Mouse (Mus musculus) hindbrain, embryonic 12.5 days (tissue): Measurements from ENCODE around the gene Fsd1l. TPM values are rescaled to one million over a fixed set of nuclear protein-coding genes. Genes with fewer than 3 reads are reported as not detected.

Source experiments
- ATAC-seq: fragments of 200-750 bp; cut with Nextera tagmentation; 2 replicates; pipeline ENCODE4 v1.8.0; 2017; ENCODE audit warnings: moderate TSS enrichment; ENCODE audit not compliant: low FRiP score
- H3K27ac ChIP-seq: fragments of 300-500 bp; sonication (generic); 2 replicates; pipeline ENCODE4 v1.5.1; 2016; ENCODE audit warnings: mild to moderate bottlenecking
- H3K27me3 ChIP-seq: fragments of 300-500 bp; sonication (generic); 2 replicates; pipeline ENCODE4 v1.6.1; 2016; ENCODE audit warnings: mild to moderate bottlenecking
- H3K36me3 ChIP-seq: fragments of 300-500 bp; sonication (generic); 2 replicates; pipeline ENCODE4 v1.6.1; 2016; ENCODE audit warnings: mild to moderate bottlenecking
- H3K4me1 ChIP-seq: fragments of 300-500 bp; sonication (generic); 2 replicates; pipeline ENCODE4 v1.6.1; 2016
- H3K4me2 ChIP-seq: fragments of 300-500 bp; sonication (generic); replicated peaks from 2 replicates; pipeline ENCODE4 v1.6.1; 2016; ENCODE audit warnings: mild to moderate bottlenecking
- H3K4me3 ChIP-seq: fragments of 300-500 bp; sonication (generic); 2 replicates; pipeline ENCODE4 v1.5.1; 2016; ENCODE audit warnings: mild to moderate bottlenecking
- H3K9ac ChIP-seq: fragments of 300-500 bp; sonication (generic); 2 replicates; pipeline ENCODE4 v1.6.1; 2016; ENCODE audit warnings: mild to moderate bottlenecking, moderate library complexity
- H3K9me3 ChIP-seq: fragments of 300-500 bp; sonication (generic); replicated peaks from 2 replicates; pipeline ENCODE4 v1.6.1; 2016; ENCODE audit warnings: mild to moderate bottlenecking
- WGBS: fragments of 180-500 bp; shearing (Covaris S2); methylation state at CpG from one replicate; pipeline ENCODE4 v1.1.7; 2016; 5-methylcytosine and 5-hydroxymethylcytosine counted together
- polyA plus RNA-seq: library from polyadenylated mRNA; unstranded; fragments of >200 nt; fragmentation: Nextera tagmentation; extraction: Ambion mirVana; gene quantifications from 2 replicates; pipeline ENCODE4 v1.2.1, GENCODE M21; 2016

Gene Fsd1l
- 29.9 and 34.0 TPM in 2 replicates for polyA plus RNA-seq

GRCm38 (mm10) chr4:53631316-53632010 lies at the start of gene Fsd1l:
TSS of gene Fsd1l (plus strand) at chr4:53631471.
- H3K4me3 ChIP-seq: peak within 1 kb of the TSS; percentile 88
- peaks cover 33% of the 10 kb centered on the region for H3K4me1 ChIP-seq
- H3K9me3 ChIP-seq: no peaks in the 10 kb centered on the region
- peak within 1 kb of the TSS; percentile 93 for H3K9ac ChIP-seq
- ATAC-seq: peak; percentile 90
- under 1% methylated on average over 70 of the region's 88 CpGs for WGBS
- H3K4me2 ChIP-seq: peak within 1 kb of the TSS; percentile 65
- no peaks in the 10 kb centered on the region for H3K27me3 ChIP-seq
- H3K36me3 ChIP-seq: no peaks in the 10 kb centered on the region
- peak within 1 kb of the TSS; percentile 93 for H3K27ac ChIP-seq

GRCm38 (mm10) chr4:53587676-53588075 lies 43.6 kb upstream of the Fsd1l start:
- H3K4me1 ChIP-seq: no peaks in the 10 kb centered on the region

GRCm38 (mm10) chr4:53588936-53589335 lies 42.3 kb upstream of the Fsd1l start:
- H3K4me1 ChIP-seq: no peaks in the 10 kb centered on the region
- H3K4me3 ChIP-seq: no peak overlapping the region
- H3K27me3 ChIP-seq: no peaks in the 10 kb centered on the region
- WGBS: 88% methylated on average over 1 of the region's 1 CpGs
- no peak for ATAC-seq
- no peak overlapping the region for H3K9ac ChIP-seq
- H3K4me2 ChIP-seq: no peak overlapping the region
- H3K27ac ChIP-seq: no peak overlapping the region
- H3K9me3 ChIP-seq: no peaks in the 10 kb centered on the region
- no peaks in the 10 kb centered on the region for H3K36me3 ChIP-seq

More at GRCm38 (mm10) chr4:53587676-53588075, 43.6 kb upstream of the Fsd1l start:
- no peak overlapping the region for H3K4me3 ChIP-seq
- no peak overlapping the region for H3K27ac ChIP-seq
- H3K36me3 ChIP-seq: no peaks in the 10 kb centered on the region
- no peaks in the 10 kb centered on the region for H3K9me3 ChIP-seq
- no peak for ATAC-seq
- H3K4me2 ChIP-seq: no peak overlapping the region
- no peaks in the 10 kb centered on the region for H3K27me3 ChIP-seq
- H3K9ac ChIP-seq: no peak overlapping the region

- Histone ChIP-seq H3K27me3 (no peaks in the 10 kb centered on the region), H3K4me1 (no peaks in the 10 kb centered on the region), H3K36me3 (no peaks in the 10 kb centered on the region), H3K4me3 (no peak overlapping the region), H3K27ac (no peak overlapping the region), H3K9me3 (no peaks in the 10 kb centered on the region), H3K4me2 (no peak overlapping the region), H3K9ac (no peak overlapping the region)
- 89% methylated on average over 4 of the region's 4 CpGs for WGBS
- no peak for ATAC-seq
Observed at GRCm38 (mm10) chr4:53589466-53589865, 41.8 kb upstream of the Fsd1l start.

- ATAC-seq: no peak
- H3K9me3 ChIP-seq: no peaks in the 10 kb centered on the region
- no peaks in the 10 kb centered on the region for H3K27me3 ChIP-seq
- 77% methylated on average over 4 of the region's 4 CpGs for WGBS
- H3K4me1 ChIP-seq: no peaks in the 10 kb centered on the region
- no peak overlapping the region for H3K9ac ChIP-seq
- no peaks in the 10 kb centered on the region for H3K36me3 ChIP-seq
- H3K27ac ChIP-seq: no peak overlapping the region
- H3K4me3 ChIP-seq: no peak overlapping the region
- H3K4me2 ChIP-seq: no peak overlapping the region
Observed at GRCm38 (mm10) chr4:53590163-53590562, 41.1 kb upstream of the Fsd1l start.

GRCm38 (mm10) chr4:53590691-53591447 lies 40.4 kb upstream of the Fsd1l start:
- H3K4me3 ChIP-seq: no peak overlapping the region

GRCm38 (mm10) chr4:53591536-53591935 lies 39.7 kb upstream of the Fsd1l start:
- H3K36me3 ChIP-seq: no peaks in the 10 kb centered on the region
- 78% methylated on average over 11 of the region's 11 CpGs for WGBS

More at GRCm38 (mm10) chr4:53590691-53591447, 40.4 kb upstream of the Fsd1l start:
- Histone ChIP-seq H3K27me3 (no peaks in the 10 kb centered on the region), H3K9ac (no peak overlapping the region), H3K4me1 (no peaks in the 10 kb centered on the region), H3K36me3 (no peaks in the 10 kb centered on the region), H3K9me3 (no peaks in the 10 kb centered on the region), H3K27ac (no peak overlapping the region), H3K4me2 (no peak overlapping the region)
- ATAC-seq: no peak
- 90% methylated on average over 7 of the region's 7 CpGs for WGBS

GRCm38 (mm10) chr4:53591941-53592340 lies 39.3 kb upstream of the Fsd1l start:
- ATAC-seq: no peak

More at GRCm38 (mm10) chr4:53591536-53591935, 39.7 kb upstream of the Fsd1l start:
- ATAC-seq: no peak
- Histone ChIP-seq H3K4me1 (no peaks in the 10 kb centered on the region), H3K27me3 (no peaks in the 10 kb centered on the region), H3K27ac (no peak overlapping the region), H3K4me2 (no peak overlapping the region), H3K9ac (no peak overlapping the region), H3K9me3 (no peaks in the 10 kb centered on the region), H3K4me3 (no peak overlapping the region)

GRCm38 (mm10) chr4:53592386-53592785 lies 38.9 kb upstream of the Fsd1l start:
- ATAC-seq: no peak
- no peaks in the 10 kb centered on the region for H3K4me1 ChIP-seq
- no peaks in the 10 kb centered on the region for H3K27me3 ChIP-seq
- no peak overlapping the region for H3K27ac ChIP-seq
- no peak overlapping the region for H3K9ac ChIP-seq
- no peaks in the 10 kb centered on the region for H3K36me3 ChIP-seq
- no peak overlapping the region for H3K4me3 ChIP-seq
- WGBS: 65% methylated on average over 9 of the region's 9 CpGs
- no peaks in the 10 kb centered on the region for H3K9me3 ChIP-seq
- H3K4me2 ChIP-seq: no peak overlapping the region

More at GRCm38 (mm10) chr4:53591941-53592340, 39.3 kb upstream of the Fsd1l start:
- Histone ChIP-seq H3K9ac (no peak overlapping the region), H3K36me3 (no peaks in the 10 kb centered on the region), H3K9me3 (no peaks in the 10 kb centered on the region), H3K27me3 (no peaks in the 10 kb centered on the region), H3K4me2 (no peak overlapping the region), H3K27ac (no peak overlapping the region), H3K4me3 (no peak overlapping the region), H3K4me1 (no peaks in the 10 kb centered on the region)
- WGBS: 82% methylated on average over 8 of the region's 8 CpGs

GRCm38 (mm10) chr4:53594204-53594603 lies 37.1 kb upstream of the Fsd1l start:
- 32% methylated on average over 4 of the region's 4 CpGs for WGBS
- Histone ChIP-seq H3K27ac (no peak overlapping the region), H3K9me3 (no peaks in the 10 kb centered on the region)

GRCm38 (mm10) chr4:53595246-53596062 lies 35.8 kb upstream of the Fsd1l start:
- Histone ChIP-seq H3K27me3 (no peaks in the 10 kb centered on the region), H3K9me3 (no peaks in the 10 kb centered on the region), H3K36me3 (no peaks in the 10 kb centered on the region), H3K4me3 (no peak overlapping the region), H3K27ac (no peak overlapping the region), H3K4me1 (no peaks in the 10 kb centered on the region), H3K9ac (no peak overlapping the region), H3K4me2 (no peak overlapping the region)
- ATAC-seq: no peak
- 83% methylated on average over 12 of the region's 12 CpGs for WGBS

More at GRCm38 (mm10) chr4:53594204-53594603, 37.1 kb upstream of the Fsd1l start:
- ATAC-seq: no peak
- Histone ChIP-seq H3K4me2 (no peak overlapping the region), H3K4me3 (no peak overlapping the region), H3K27me3 (no peaks in the 10 kb centered on the region), H3K36me3 (no peaks in the 10 kb centered on the region), H3K9ac (no peak overlapping the region), H3K4me1 (no peaks in the 10 kb centered on the region)
